Mouse (Mus musculus): ENCODE results near the gene P2rx7. TPM values are rescaled to one million over a fixed set of nuclear protein-coding genes. Genes with fewer than 3 reads are reported as not detected.

Gene P2rx7
- polyA plus RNA-seq, 1 experiment from 2014 or later, result 1.8 TPM

DNA sequence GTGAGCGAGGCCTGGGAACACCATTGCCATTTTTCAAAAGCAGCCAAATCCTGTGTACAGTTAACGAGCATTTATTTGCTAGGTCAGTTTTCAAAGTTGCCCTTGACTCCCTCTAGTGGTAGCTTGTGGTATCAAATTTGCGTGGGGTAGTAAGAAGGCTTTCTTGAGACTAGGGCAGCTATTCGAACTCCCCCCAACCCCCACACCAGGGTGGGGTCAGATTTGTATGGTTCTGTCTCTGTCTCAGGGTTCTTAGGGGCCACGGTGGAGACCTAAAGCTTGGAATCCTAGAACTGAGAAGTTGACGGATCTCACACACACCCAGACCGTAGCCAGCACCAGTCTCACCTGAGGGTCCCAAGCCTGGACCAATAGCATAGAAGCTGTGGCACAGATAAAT is 82.4 kb downstream of the P2rx7 start:
- Histone ChIP-seq H3K27ac (ENCODE audit: low read length) (no peak overlapping the region), H3K9me3 (replicated peaks; ENCODE audit: control insufficient read depth, low read length, poor library complexity, severe bottlenecking) (no peaks in the 10 kb centered on the region), H3K9ac (ENCODE audit: low read depth, low read length) (no peak overlapping the region), H3K4me3 (ENCODE audit: low read depth, low read length) (no peak overlapping the region), H3K4me1 (ENCODE audit: control insufficient read depth, insufficient read depth, low read length) (no peaks in the 10 kb centered on the region; the same call in 1 of the 2 replicates), H3K4me2 (ENCODE audit: low read length) (no peak overlapping the region), H3K36me3 (ENCODE audit: control insufficient read depth, insufficient read depth, low read length) (no peaks in the 10 kb centered on the region), H3K27me3 (ENCODE audit: control insufficient read depth, insufficient read depth, low read depth, low read length) (no peaks in the 10 kb centered on the region)
- WGBS, result 24% methylated on average over 7 of the region's 7 CpGs
- peak; percentile 51; the same call in 1 of the 2 replicates for ATAC-seq

DNA sequence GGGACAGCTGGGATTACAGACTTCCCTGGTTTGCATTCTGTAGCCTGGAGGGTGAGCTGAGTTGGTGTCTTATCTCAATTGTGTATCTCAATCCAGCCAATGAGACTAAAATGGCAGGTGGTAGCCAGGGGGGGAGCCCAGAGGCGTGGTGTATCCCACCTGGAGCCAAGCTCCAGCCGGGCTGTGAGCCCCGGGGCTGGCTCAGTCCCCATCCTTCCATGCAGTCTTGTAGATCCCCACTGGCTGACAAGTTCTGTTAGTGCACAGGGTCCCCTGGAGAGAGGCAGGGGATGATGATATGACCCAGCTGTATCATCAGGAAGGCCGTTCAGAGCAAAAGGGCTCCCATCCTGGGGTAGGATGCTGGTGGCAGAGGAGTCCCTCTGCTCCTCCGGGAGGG is 82.9 kb downstream of the P2rx7 start:
- no peak overlapping the region for H3K4me2 ChIP-seq (ENCODE audit: low read length)
- WGBS, result 89% methylated on average over 5 of the region's 5 CpGs
- H3K9me3 ChIP-seq (replicated peaks; ENCODE audit: control insufficient read depth, low read length, poor library complexity, severe bottlenecking), result no peaks in the 10 kb centered on the region
- H3K4me3 ChIP-seq (ENCODE audit: low read depth, low read length), result no peak overlapping the region
- H3K27me3 ChIP-seq (ENCODE audit: control insufficient read depth, insufficient read depth, low read depth, low read length), result no peaks in the 10 kb centered on the region
- H3K27ac ChIP-seq (ENCODE audit: low read length), result no peak overlapping the region
- ATAC-seq, result no peak
- H3K9ac ChIP-seq (ENCODE audit: low read depth, low read length), result no peak overlapping the region
- H3K4me1 ChIP-seq (ENCODE audit: control insufficient read depth, insufficient read depth, low read length), result no peaks in the 10 kb centered on the region; the same call in 1 of the 2 replicates
- no peaks in the 10 kb centered on the region for H3K36me3 ChIP-seq (ENCODE audit: control insufficient read depth, insufficient read depth, low read length)

- H3K27ac ChIP-seq (ENCODE audit: low read length), result no peak overlapping the region
- H3K4me1 ChIP-seq (ENCODE audit: control insufficient read depth, insufficient read depth, low read length), result no peaks in the 10 kb centered on the region; the same call in 1 of the 2 replicates
- no peaks in the 10 kb centered on the region for H3K9me3 ChIP-seq (replicated peaks; ENCODE audit: control insufficient read depth, low read length, poor library complexity, severe bottlenecking)
- WGBS, result 94% methylated on average over 7 of the region's 7 CpGs
- no peak overlapping the region for H3K4me2 ChIP-seq (ENCODE audit: low read length)
- no peak overlapping the region for H3K9ac ChIP-seq (ENCODE audit: low read depth, low read length)
- no peaks in the 10 kb centered on the region for H3K27me3 ChIP-seq (ENCODE audit: control insufficient read depth, insufficient read depth, low read depth, low read length)
- no peak for ATAC-seq
- no peaks in the 10 kb centered on the region for H3K36me3 ChIP-seq (ENCODE audit: control insufficient read depth, insufficient read depth, low read length)
- no peak overlapping the region for H3K4me3 ChIP-seq (ENCODE audit: low read depth, low read length)
Measured at GRCm38 (mm10) chr5:122727096-122727495, 83.4 kb downstream of the P2rx7 start.

- no peaks in the 10 kb centered on the region for H3K27me3 ChIP-seq (ENCODE audit: control insufficient read depth, insufficient read depth, low read depth, low read length)
- 90% methylated on average over 10 of the region's 10 CpGs for WGBS
- H3K9ac ChIP-seq (ENCODE audit: low read depth, low read length), result no peak overlapping the region
- ATAC-seq, result no peak
- H3K27ac ChIP-seq (ENCODE audit: low read length), result no peak overlapping the region
- H3K36me3 ChIP-seq (ENCODE audit: control insufficient read depth, insufficient read depth, low read length), result no peaks in the 10 kb centered on the region
- no peak overlapping the region for H3K4me2 ChIP-seq (ENCODE audit: low read length)
- H3K4me3 ChIP-seq (ENCODE audit: low read depth, low read length), result no peak overlapping the region
- H3K4me1 ChIP-seq (ENCODE audit: control insufficient read depth, insufficient read depth, low read length), result no peaks in the 10 kb centered on the region; the same call in 1 of the 2 replicates
- no peaks in the 10 kb centered on the region for H3K9me3 ChIP-seq (replicated peaks; ENCODE audit: control insufficient read depth, low read length, poor library complexity, severe bottlenecking)
Measured at GRCm38 (mm10) chr5:122730776-122731175, 87.1 kb downstream of the P2rx7 start.

- no peak overlapping the region for H3K9ac ChIP-seq (ENCODE audit: low read depth, low read length)
- 68% methylated on average over 8 of the region's 8 CpGs for WGBS
- no peaks in the 10 kb centered on the region for H3K4me1 ChIP-seq (ENCODE audit: control insufficient read depth, insufficient read depth, low read length)
- H3K27me3 ChIP-seq (ENCODE audit: control insufficient read depth, insufficient read depth, low read depth, low read length), result no peaks in the 10 kb centered on the region
- no peak overlapping the region for H3K4me3 ChIP-seq (ENCODE audit: low read depth, low read length)
- no peaks in the 10 kb centered on the region for H3K36me3 ChIP-seq (ENCODE audit: control insufficient read depth, insufficient read depth, low read length)
- no peak overlapping the region for H3K4me2 ChIP-seq (ENCODE audit: low read length)
- no peak overlapping the region for H3K27ac ChIP-seq (ENCODE audit: low read length)
- ATAC-seq, result no peak
- no peaks in the 10 kb centered on the region for H3K9me3 ChIP-seq (replicated peaks; ENCODE audit: control insufficient read depth, low read length, poor library complexity, severe bottlenecking)
Measured at GRCm38 (mm10) chr5:122731321-122731720, 87.6 kb downstream of the P2rx7 start.

GRCm38 (mm10) chr5:122731991-122732673 is 88.4 kb downstream of the P2rx7 start:
- no peaks in the 10 kb centered on the region; the same call in 1 of the 2 replicates for H3K36me3 ChIP-seq (ENCODE audit: control insufficient read depth, insufficient read depth, low read length)
- H3K4me2 ChIP-seq (ENCODE audit: low read length), result no peak overlapping the region
- no peaks in the 10 kb centered on the region for H3K4me1 ChIP-seq (ENCODE audit: control insufficient read depth, insufficient read depth, low read length)
- no peaks in the 10 kb centered on the region for H3K9me3 ChIP-seq (replicated peaks; ENCODE audit: control insufficient read depth, low read length, poor library complexity, severe bottlenecking)
- no peak overlapping the region for H3K9ac ChIP-seq (ENCODE audit: low read depth, low read length)
- ATAC-seq, result no peak
- no peaks in the 10 kb centered on the region for H3K27me3 ChIP-seq (ENCODE audit: control insufficient read depth, insufficient read depth, low read depth, low read length)
- WGBS, result 73% methylated on average over 15 of the region's 15 CpGs
- H3K4me3 ChIP-seq (ENCODE audit: low read depth, low read length), result no peak overlapping the region
- no peak overlapping the region for H3K27ac ChIP-seq (ENCODE audit: low read length)

DNA sequence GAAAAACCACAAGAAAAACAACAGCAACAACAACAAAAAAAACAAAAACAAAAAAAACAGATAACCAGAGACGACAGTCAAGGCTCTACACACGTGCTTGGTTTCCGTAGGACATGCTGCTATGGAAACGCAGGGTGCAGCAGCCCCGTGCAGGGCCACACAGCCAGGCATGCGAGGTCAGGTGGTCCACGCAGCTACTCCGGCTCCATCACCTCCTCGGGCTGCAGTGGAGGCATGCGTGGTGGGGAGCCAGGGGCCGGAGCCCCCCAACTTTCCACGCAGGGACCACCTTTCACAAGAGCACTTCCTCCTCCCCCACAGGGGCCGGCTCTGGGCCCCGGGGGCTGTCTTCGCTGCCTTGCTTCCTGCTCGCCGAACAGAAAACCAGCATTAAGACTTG is 90.2 kb downstream of the P2rx7 start:
- no peak overlapping the region for H3K4me3 ChIP-seq (ENCODE audit: low read depth, low read length)
- no peaks in the 10 kb centered on the region for H3K27me3 ChIP-seq (ENCODE audit: control insufficient read depth, insufficient read depth, low read depth, low read length)
- 67% methylated on average over 17 of the region's 17 CpGs for WGBS
- H3K36me3 ChIP-seq (ENCODE audit: control insufficient read depth, insufficient read depth, low read length), result no peaks in the 10 kb centered on the region; the same call in 1 of the 2 replicates
- H3K9ac ChIP-seq (ENCODE audit: low read depth, low read length), result no peak overlapping the region
- ATAC-seq, result no peak
- no peak overlapping the region for H3K27ac ChIP-seq (ENCODE audit: low read length)
- H3K4me2 ChIP-seq (ENCODE audit: low read length), result no peak overlapping the region
- no peaks in the 10 kb centered on the region for H3K9me3 ChIP-seq (replicated peaks; ENCODE audit: control insufficient read depth, low read length, poor library complexity, severe bottlenecking)
- H3K4me1 ChIP-seq (ENCODE audit: control insufficient read depth, insufficient read depth, low read length), result no peaks in the 10 kb centered on the region

DNA sequence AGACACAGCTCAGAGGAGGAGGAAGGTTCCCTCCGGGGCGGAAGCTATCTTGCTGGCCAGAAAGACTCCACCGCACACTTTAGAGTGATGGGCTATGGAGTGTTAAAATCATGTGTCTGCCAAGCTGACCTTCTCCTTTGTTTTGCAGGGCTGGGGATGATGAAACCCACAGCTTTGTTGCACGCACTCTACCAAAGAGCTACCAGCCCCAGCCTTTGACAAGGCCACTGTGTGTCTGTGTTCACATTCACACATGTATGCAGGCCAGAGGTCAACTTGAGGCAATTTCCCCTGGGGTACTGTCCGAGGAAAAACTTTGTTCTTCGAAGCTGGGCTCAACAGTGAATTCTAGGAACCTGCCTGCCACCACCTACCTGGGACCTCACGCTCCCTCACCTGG is 92.1 kb downstream of the P2rx7 start:
- ATAC-seq, result no peak

GRCm38 (mm10) chr5:122736761-122737160 is 93.0 kb downstream of the P2rx7 start:
- Histone ChIP-seq H3K4me2 (ENCODE audit: low read length) (no peak overlapping the region), H3K9ac (ENCODE audit: low read depth, low read length) (no peak overlapping the region), H3K4me3 (ENCODE audit: low read depth, low read length) (no peak overlapping the region), H3K27me3 (ENCODE audit: control insufficient read depth, insufficient read depth, low read depth, low read length) (no peaks in the 10 kb centered on the region), H3K9me3 (replicated peaks; ENCODE audit: control insufficient read depth, low read length, poor library complexity, severe bottlenecking) (no peaks in the 10 kb centered on the region), H3K4me1 (ENCODE audit: control insufficient read depth, insufficient read depth, low read length) (no peaks in the 10 kb centered on the region), H3K27ac (ENCODE audit: low read length) (no peak overlapping the region), H3K36me3 (ENCODE audit: control insufficient read depth, insufficient read depth, low read length) (peaks cover 14% of the 10 kb centered on the region)
- 94% methylated on average over 15 of the region's 15 CpGs for whole genome bisulfite sequencing
- no peak for ATAC-seq

More for the DNA sequence above, 92.1 kb downstream of the P2rx7 start:
- H3K4me2 ChIP-seq (ENCODE audit: low read length), result no peak overlapping the region
- H3K4me1 ChIP-seq (ENCODE audit: control insufficient read depth, insufficient read depth, low read length), result no peaks in the 10 kb centered on the region
- H3K9me3 ChIP-seq (replicated peaks; ENCODE audit: control insufficient read depth, low read length, poor library complexity, severe bottlenecking), result no peaks in the 10 kb centered on the region
- peaks cover 7% of the 10 kb centered on the region for H3K36me3 ChIP-seq (ENCODE audit: control insufficient read depth, insufficient read depth, low read length)
- H3K27me3 ChIP-seq (ENCODE audit: control insufficient read depth, insufficient read depth, low read depth, low read length), result no peaks in the 10 kb centered on the region
- no peak overlapping the region for H3K27ac ChIP-seq (ENCODE audit: low read length)
- no peak overlapping the region for H3K9ac ChIP-seq (ENCODE audit: low read depth, low read length)
- H3K4me3 ChIP-seq (ENCODE audit: low read depth, low read length), result no peak overlapping the region
- 94% methylated on average over 7 of the region's 7 CpGs for WGBS

All from midbrain, embryonic 16.5 days (tissue).